Mouse (Mus musculus) T-cell, adult 2 months (primary cell): Measurements from ENCODE around the gene Tmem132d.
"Not testable (repeated sequence)": the region's sequence is repeated elsewhere in the genome, so short reads cannot be mapped to it uniquely, and the experiment has no call there.

ENCODE experiments used
- DNase-seq: peaks from one replicate; pipeline ENCODE4 v3.0.0; 2022; ENCODE audit warnings: low spot score

Gene Tmem132d

GRCm38 (mm10) chr5:127775749-127776148 lies 657.1 kb downstream of the Tmem132d start:
- no peak for DNase-seq

GRCm38 (mm10) chr5:127758576-127758975 lies 674.3 kb downstream of the Tmem132d start:
- no peak for DNase-seq

GRCm38 (mm10) chr5:127756671-127757423 lies 676.0 kb downstream of the Tmem132d start:
- DNase-seq: no peak

- DNase-seq: no peak
Measured at GRCm38 (mm10) chr5:127756011-127756410, 676.9 kb downstream of the Tmem132d start.

- DNase-seq: no peak
Measured at GRCm38 (mm10) chr5:127755594-127755993, 677.3 kb downstream of the Tmem132d start.

- DNase-seq: no peak
Measured at GRCm38 (mm10) chr5:127751262-127751975, 681.5 kb downstream of the Tmem132d start.

GRCm38 (mm10) chr5:127749540-127749939 lies 683.3 kb downstream of the Tmem132d start:
- DNase-seq: not testable (repeated sequence)

GRCm38 (mm10) chr5:127741331-127741730 lies 691.5 kb downstream of the Tmem132d start:
- no peak for DNase-seq
